Mouse (Mus musculus) cortical plate, adult 2 months (tissue): ENCODE measurements at regions not wholly inside any gene's neighbourhood (a gene's known extent, or its start where the extent isn't known, plus 50 kb on each side); places are given as distances from the start of the nearest gene placed in this dataset.

ENCODE experiments used
- H3K27ac ChIP-seq: fragments of 200-500 bp; 2 replicates; pipeline ENCODE4 v1.5.1; 2012; ENCODE audit warnings: low read length, control low read depth, inconsistent platforms; ENCODE audit not compliant: insufficient read depth
- H3K4me1 ChIP-seq: fragments of 200-500 bp; 2 replicates; pipeline ENCODE4 v1.6.1; 2011; ENCODE audit warnings: low read length; ENCODE audit not compliant: control insufficient read depth, insufficient read depth
- H3K4me3 ChIP-seq: fragments of 200-500 bp; 2 replicates; pipeline ENCODE4 v1.5.1; 2011; ENCODE audit warnings: mild to moderate bottlenecking, low read length, control low read depth; ENCODE audit not compliant: insufficient read depth
- CTCF ChIP-seq: fragments of 200-500 bp; IDR thresholded peaks from 2 replicates; pipeline ENCODE4 v1.5.1; 2011; ENCODE audit warnings: mild to moderate bottlenecking, control low read depth, low read length; ENCODE audit not compliant: insufficient read depth; ENCODE audit errors: extremely low read depth
- POLR2A ChIP-seq: fragments of 200-500 bp; IDR thresholded peaks from 2 replicates; pipeline ENCODE4 v1.6.1; 2011; ENCODE audit warnings: mild to moderate bottlenecking, low read length, control low read depth; ENCODE audit not compliant: insufficient read depth; ENCODE audit errors: extremely low read depth

GRCm38 (mm10) chr12:25219546-25219945 is 122.6 kb upstream of the Id2 start:
- H3K4me1 ChIP-seq, result no peaks in the 10 kb centered on the region
- H3K4me3 ChIP-seq, result no peak overlapping the region
- TF ChIP-seq CTCF (no peak), POLR2A (no peak)
- no peak overlapping the region for H3K27ac ChIP-seq

GRCm38 (mm10) chr12:25216792-25217516 is 120.0 kb upstream of the Id2 start:
- no peak overlapping the region for H3K4me3 ChIP-seq
- no peak overlapping the region for H3K27ac ChIP-seq
- no peaks in the 10 kb centered on the region for H3K4me1 ChIP-seq
- no peak for TF ChIP-seq CTCF
- no peak for TF ChIP-seq POLR2A

GRCm38 (mm10) chr12:25215266-25215665 is 118.3 kb upstream of the Id2 start:
- Histone ChIP-seq H3K27ac (no peak overlapping the region), H3K4me3 (no peak overlapping the region), H3K4me1 (no peaks in the 10 kb centered on the region)
- no peak for TF ChIP-seq POLR2A
- TF ChIP-seq CTCF, result no peak

DNA sequence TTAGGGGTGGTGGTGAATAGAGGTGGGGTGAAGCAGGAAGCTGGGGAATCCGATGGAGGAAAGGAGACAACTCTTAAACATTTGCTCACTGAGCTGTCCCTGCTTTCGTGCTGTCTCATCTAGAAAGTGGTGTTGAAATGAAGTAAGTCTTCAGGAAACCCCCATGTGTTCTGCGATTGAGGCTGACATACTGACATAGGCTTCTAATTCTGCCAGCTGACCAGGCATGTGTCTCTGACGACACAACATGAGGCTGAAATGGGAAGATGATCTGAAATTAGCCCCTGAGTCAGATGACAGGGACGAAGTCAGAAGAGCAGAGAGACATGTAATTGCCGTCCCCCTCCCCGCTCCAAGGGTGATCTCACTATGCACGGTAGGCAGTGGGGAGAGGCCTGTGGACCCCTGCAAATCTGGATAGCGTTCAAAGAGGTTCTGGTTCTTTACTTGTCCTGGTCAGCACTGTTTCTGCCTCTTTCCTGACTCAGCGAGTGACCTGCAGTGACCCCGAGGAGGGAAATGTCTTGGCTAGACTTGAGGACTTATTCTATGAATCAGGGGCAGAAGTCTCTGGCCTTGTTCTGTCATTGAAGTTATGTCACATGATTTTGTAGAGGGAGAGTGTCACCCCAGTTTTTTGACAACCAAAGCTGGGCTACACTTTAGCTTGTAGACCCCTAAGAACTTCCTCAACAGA is 117.0 kb upstream of the Id2 start:
- H3K4me3 ChIP-seq, result no peak overlapping the region
- TF ChIP-seq CTCF (no peak), POLR2A (no peak)

GRCm38 (mm10) chr12:25211331-25211730 is 114.4 kb upstream of the Id2 start:
- Histone ChIP-seq H3K27ac (no peak overlapping the region), H3K4me1 (no peaks in the 10 kb centered on the region), H3K4me3 (no peak overlapping the region)
- TF ChIP-seq CTCF (no peak), POLR2A (no peak)

More for the DNA sequence above, 117.0 kb upstream of the Id2 start:
- Histone ChIP-seq H3K27ac (no peak overlapping the region), H3K4me1 (no peaks in the 10 kb centered on the region)

DNA sequence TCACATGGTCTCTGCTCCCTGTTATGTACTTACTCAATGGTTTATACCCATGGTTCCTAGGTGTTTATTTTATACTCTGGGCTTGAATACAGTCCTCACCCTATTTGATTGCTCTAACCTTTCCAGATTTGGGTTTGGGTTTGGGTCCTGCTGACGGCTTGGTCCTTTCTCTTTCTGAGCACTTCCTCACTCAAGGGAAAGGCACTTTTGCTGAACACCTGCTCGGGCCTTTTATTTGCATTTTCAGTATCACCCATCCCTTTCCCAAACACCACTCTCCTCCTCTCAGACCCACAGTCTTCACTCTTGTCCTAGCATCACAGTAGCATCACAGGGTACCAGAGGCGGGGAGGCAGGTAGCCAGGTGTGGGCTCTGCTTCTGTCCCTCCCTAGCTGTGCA is 113.7 kb upstream of the Id2 start:
- TF ChIP-seq POLR2A (no peak), CTCF (no peak)
- Histone ChIP-seq H3K4me3 (no peak overlapping the region), H3K4me1 (no peaks in the 10 kb centered on the region), H3K27ac (no peak overlapping the region)

- no peak overlapping the region for H3K27ac ChIP-seq
- no peak overlapping the region for H3K4me3 ChIP-seq
- no peaks in the 10 kb centered on the region for H3K4me1 ChIP-seq
- no peak for TF ChIP-seq CTCF
- TF ChIP-seq POLR2A, result no peak
Observed at GRCm38 (mm10) chr12:25209333-25209728, 112.4 kb upstream of the Id2 start.

DNA sequence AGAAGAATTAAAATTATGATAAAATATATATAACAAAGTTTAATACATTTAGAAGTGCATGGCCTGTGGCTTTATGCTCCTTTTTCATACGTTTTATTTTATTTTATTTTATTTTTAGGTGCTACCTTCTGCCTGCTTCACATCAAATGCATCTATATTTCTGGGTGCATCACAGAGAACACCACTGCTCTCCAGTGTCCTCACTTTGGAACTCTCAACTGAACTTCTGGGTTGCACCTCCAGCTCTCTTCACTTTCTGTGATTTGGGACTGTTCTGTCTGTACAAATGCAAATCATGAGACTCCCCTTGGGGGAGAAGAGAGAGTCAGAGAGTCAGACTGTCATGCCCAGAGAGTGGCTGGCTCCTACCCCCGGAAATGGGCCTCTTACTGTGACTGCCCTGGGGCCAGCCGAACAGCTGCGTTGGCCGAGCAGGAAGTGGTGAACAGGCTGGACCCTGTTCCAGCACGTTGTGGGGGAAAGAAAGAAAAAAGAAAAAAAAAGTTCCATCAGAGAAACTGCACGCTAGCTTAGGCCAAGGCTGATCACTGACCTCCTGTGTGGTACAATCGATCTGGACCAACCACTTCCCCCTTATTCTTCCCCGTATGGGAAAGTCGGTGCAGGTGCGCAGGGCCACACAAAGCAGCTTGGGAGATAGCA is 111.9 kb upstream of the Id2 start:
- no peak overlapping the region for H3K4me3 ChIP-seq
- no peak overlapping the region for H3K27ac ChIP-seq
- no peak for TF ChIP-seq CTCF
- TF ChIP-seq POLR2A, result no peak

DNA sequence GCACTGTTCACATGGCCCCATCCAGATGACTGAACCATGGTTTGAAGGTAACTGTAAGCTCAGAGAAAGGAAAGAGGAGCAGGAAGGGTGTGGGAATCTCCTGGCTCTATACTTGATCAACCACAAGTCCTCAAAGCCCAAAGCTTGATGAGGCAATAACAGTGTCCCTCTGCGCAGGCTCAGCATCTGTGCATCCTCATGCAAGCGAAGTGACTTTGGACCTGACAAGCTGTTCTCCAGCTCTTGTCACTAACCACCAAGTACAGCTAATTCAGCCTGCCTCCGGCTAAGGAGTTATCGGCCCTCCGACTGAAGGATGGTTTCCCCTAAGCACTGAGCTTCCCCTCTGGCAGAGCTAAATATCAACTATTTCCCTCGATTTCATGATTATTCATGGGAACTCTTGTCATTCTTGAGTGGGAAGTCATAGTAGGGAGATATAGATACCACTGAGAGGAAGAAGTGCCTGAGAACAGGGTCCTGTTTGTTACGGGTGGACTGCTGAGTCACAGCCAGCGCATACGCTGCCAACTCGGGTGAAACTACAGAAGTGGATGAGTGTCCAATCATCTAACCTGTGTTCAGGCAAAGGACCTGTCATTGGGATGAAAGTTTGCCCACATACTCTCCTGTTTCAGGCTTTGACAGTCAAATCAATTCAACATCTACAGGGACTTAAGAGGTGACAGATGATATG is 106.6 kb upstream of the Id2 start:
- H3K4me1 ChIP-seq, result no peaks in the 10 kb centered on the region
- no peak overlapping the region for H3K4me3 ChIP-seq
- TF ChIP-seq POLR2A, result no peak
- TF ChIP-seq CTCF, result no peak
- H3K27ac ChIP-seq, result no peak overlapping the region

More for the DNA sequence above, 111.9 kb upstream of the Id2 start:
- no peaks in the 10 kb centered on the region for H3K4me1 ChIP-seq

DNA sequence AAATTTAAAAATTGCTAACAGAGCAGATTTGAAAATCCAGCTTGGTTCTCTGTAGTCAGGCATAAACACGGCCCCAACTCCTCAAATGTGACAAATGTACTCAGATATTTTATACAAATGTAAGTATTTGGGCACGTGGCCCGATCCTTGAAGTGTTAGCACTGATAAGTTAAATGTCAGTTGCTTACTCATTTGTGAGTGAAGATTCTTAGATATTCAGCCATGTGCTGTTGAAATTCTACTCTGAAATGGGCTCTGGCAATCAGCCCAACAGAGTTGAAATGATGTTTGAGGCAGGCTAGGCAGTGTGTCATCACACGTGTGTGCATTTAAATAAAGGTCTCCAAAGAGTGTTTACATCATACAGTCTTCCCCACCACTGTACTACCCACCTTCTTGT is 103.2 kb upstream of the Id2 start:
- Histone ChIP-seq H3K27ac (no peak overlapping the region), H3K4me3 (no peak overlapping the region), H3K4me1 (no peaks in the 10 kb centered on the region)
- no peak for TF ChIP-seq CTCF
- TF ChIP-seq POLR2A, result no peak
